Mouse (Mus musculus) adrenal gland, postnatal 0 days (tissue): ENCODE measurements around the gene Il4. TPM values are rescaled to one million over a fixed set of nuclear protein-coding genes. Genes with fewer than 3 reads are reported as not detected.

Experiments
- polyA plus RNA-seq: library from polyadenylated mRNA; unstranded; fragments of >200 nt; fragmentation: Nextera tagmentation; extraction: Ambion mirVana; gene quantifications from 2 replicates; pipeline ENCODE4 v1.2.1, GENCODE M21; 2015

Il4 gene
- 0.70 and 1.3 TPM in 2 replicates for polyA plus RNA-seq

DNA sequence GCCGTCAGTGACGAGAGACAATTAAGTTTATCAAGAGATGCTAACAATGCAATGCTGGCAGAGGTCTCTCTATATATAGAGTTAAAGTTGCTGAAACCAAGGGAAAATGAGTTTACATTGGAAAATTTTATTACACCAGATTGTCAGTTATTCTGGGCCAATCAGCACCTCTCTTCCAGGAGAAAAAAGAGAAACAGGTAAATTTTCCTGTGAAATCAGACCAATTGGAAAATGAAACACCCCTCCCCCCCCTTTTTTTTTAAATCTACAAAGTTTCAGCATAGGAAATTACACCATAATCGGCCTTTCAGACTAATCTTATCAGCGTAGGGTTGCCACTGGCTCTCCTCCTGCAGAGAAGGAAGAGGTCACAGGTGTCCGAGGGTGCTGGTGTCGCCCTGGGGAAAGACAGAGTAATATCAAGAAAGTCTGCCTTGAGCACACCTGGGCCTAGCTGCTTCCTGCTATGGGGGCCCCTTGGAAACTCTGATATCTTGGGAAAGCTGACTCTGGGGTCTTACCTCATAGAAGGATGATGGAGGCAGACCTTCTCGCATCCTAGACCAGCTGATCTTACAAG lies at the start of gene Il4:
Il4 (minus strand) TSS at position 51 of the 580 bp plus-strand sequence.

DNA sequence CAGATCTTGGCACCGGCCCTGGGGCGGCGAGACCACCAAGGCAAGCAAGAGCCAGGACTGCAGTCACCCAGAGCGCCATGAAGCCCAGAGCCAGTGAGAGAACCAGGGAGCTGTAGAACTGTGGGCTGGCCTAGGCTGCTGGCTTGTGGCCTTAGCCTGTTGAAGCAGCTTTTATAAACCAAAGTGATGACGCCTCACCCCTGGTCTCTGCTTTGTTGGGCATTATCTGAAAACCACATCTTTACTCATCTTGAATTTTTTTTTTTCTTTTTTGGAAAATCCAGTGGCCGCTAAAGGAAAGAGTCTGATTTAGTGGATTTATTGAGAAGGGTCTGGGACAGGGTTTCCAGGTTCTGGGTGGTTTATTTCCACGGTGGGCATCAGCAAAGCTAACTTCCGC lies 16.1 kb upstream of the Il4 start, which contains the start of gene Il13:
Il13 (minus strand) TSS at position 147 of the 400 bp plus-strand sequence.

DNA sequence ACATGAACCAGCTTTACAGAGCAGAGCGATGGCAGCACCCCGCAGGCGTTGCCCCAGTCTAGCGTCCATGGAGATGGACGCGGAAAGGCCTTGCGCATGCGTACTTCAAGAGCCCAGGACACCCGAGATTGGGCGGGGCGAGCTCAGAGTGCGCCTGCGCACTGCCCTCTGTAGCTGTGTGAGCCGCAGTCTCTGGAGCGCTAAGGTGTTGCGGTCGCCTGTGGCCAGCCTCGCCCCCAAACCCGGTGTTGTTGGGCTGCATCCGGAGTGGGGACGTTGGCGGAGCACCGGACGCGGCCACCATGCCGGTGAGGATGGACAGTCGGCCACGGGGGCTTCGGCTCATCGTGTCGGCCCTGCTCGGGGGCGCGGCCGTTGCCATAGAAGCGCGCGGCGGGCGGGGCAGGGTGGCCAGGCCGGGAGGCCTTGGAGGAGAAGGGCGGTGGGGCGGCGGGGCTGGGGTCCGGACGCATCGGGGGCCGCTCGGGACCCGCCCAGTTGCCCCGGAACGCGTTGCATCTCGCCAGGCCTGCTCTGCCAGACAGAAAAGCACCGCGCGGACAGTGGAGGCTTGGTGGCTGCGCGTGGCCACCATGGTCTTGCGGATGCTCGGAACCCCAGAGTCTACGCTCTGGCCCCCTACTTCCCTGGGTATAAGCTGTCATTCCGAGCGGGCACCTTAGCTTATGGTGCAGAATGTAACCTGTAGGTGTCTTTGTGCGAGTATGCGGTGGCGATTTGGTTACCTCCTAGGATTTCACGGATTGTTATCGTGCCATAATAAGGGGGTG lies 51.0 kb downstream of the Il4 start, which contains the start of gene Kif3a:
Kif3a (plus strand) TSS at position 156 of the 791 bp plus-strand sequence.

Other genes with a start within 250 kb of the Il4 start
- gene Leap2, start 195.5 kb downstream of the Il4 start, polyA plus RNA-seq: 5.2 and 5.8 TPM in 2 replicates
- 1,354 and 1,609 TPM in 2 replicates for gene Uqcrq, start 187.8 kb downstream of the Il4 start, polyA plus RNA-seq
- gene Gdf9, start 187.6 kb downstream of the Il4 start, polyA plus RNA-seq: 0.50 and 0.92 TPM in 2 replicates
- 0.38 and 0.47 TPM in 2 replicates for gene Gm10447, start 161.6 kb downstream of the Il4 start, polyA plus RNA-seq
- gene Shroom1, start 161.5 kb downstream of the Il4 start, polyA plus RNA-seq: 3.2 and 3.6 TPM in 2 replicates
- not detected in 2 replicates for gene Gm9837, start 148.2 kb downstream of the Il4 start, polyA plus RNA-seq
- not detected in 2 replicates for gene Gm9945, start 138.5 kb downstream of the Il4 start, polyA plus RNA-seq
- gene Sowaha, start 138.4 kb downstream of the Il4 start, polyA plus RNA-seq: 0.49 and 0.81 TPM in 2 replicates
- gene Sept8, start 99.4 kb downstream of the Il4 start, polyA plus RNA-seq: 19.4 and 20.2 TPM in 2 replicates
- gene Kif3a, start 51.3 kb downstream of the Il4 start, polyA plus RNA-seq: 61.3 and 63.0 TPM in 2 replicates
- gene Il13, start 16.0 kb upstream of the Il4 start, polyA plus RNA-seq: not detected in 2 replicates
- 15.3 and 23.1 TPM in 2 replicates for gene Rad50, start 88.7 kb upstream of the Il4 start, polyA plus RNA-seq
- gene Il5, start 102.1 kb upstream of the Il4 start, polyA plus RNA-seq: not detected in 2 replicates
- 25.8 and 26.5 TPM in 2 replicates for gene Irf1, start 151.3 kb upstream of the Il4 start, polyA plus RNA-seq
- gene Gm17334, start 154.5 kb upstream of the Il4 start, polyA plus RNA-seq: 0.40 TPM in 1 of 2 replicates, not detected in the other
- gene Gm12216, start 240.6 kb upstream of the Il4 start, polyA plus RNA-seq: 4.6 and 9.6 TPM in 2 replicates